Mouse (Mus musculus): ENCODE results near the gene Xaf1. TPM values are rescaled to one million over a fixed set of nuclear protein-coding genes. Genes with fewer than 3 reads are reported as not detected.

The Xaf1 gene
- total RNA-seq, 2 experiments from 2014 or later, result 16.7 to 19.0 TPM

DNA sequence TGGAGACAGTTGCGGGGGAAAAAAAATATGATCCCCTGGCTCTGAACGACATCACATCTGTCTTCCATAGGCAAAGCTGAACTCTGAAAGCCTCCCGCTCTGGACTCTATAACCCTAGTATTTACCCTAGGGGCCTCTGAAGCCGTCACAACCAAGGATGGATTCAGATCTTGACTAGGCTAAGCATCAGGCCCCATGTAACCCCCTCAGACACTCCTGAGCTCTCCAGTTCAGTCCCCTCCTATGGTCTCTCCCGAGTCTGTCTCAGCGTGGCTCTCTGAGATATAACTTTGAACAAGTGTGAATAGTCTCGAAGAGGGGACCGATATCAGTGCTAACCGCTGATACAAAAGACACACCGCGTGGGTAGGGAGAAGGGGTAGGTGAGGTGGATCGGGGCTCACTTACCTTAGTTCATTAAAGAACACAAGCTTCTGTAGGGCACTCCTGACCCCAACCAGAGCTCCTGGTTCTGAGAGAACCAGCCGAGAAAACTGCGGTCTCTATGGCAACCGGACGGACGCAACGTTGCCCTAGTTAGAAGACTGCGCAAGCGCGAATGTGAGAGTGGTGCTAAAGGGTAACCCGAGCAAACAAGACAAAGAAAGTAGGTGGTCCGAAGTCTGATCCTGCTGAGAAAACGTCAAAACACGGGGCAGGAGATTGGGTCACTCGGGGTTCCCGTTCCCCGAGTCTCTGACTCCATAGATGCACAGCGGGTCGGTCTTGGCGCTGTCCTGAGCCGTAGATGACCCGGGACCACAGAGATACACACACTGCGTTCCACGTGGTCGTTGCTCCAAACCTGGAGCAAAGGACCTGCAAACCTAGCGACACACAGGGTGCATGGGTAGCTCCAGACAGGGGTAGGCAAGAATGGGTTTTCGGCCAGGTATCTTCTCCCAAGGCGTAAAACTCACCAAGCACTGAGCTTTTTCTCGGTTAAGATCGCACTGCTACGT, 60.2 kb downstream of the Xaf1 start:
- DNase-seq (ENCODE audit: low spot score in 2 of 2), result peak; percentile 43 to 60

- DNase-seq (ENCODE audit: low spot score in 2 of 2), result no peak
These were observed 60.9 kb downstream of the Xaf1 start, which contains the start of gene Tekt1 for GRCm38 (mm10) chr11:72362347-72362741. Tekt1 (minus strand) TSS chr11:72362442.

Other genes starting within 250 kb of the Xaf1 start
- gene Pitpnm3, start 165.9 kb upstream of the Xaf1 start, total RNA-seq (2021), result 1 to 10 TPM; 3.3 to 7.6 TPM
- under 1 TPM; 0.70 to 0.76 TPM for gene Gm43951, start 94.8 kb upstream of the Xaf1 start, total RNA-seq (2021)
- 1 to 10 TPM; 5.6 to 6.6 TPM for gene 4933427D14Rik, start 94.2 kb upstream of the Xaf1 start, total RNA-seq (2021)
- gene Txndc17, start 94.1 kb upstream of the Xaf1 start, total RNA-seq (2021), result 10 to 100 TPM; 80.1 to 86.3 TPM
- gene Med31, start 86.0 kb upstream of the Xaf1 start, total RNA-seq (2021), result 10 to 100 TPM; 11.2 to 12.3 TPM
- not detected for gene Slc13a5, start 34.4 kb upstream of the Xaf1 start, total RNA-seq (2021)
- gene Fbxo39, start 12.8 kb downstream of the Xaf1 start, total RNA-seq (2021), result not detected
- under 1 TPM; 0.20 to 0.26 TPM for gene Tekt1, start 60.8 kb downstream of the Xaf1 start, total RNA-seq (2021)
- 1 to 10 TPM; 1.3 to 2.6 TPM for gene Smtnl2, start 110.1 kb downstream of the Xaf1 start, total RNA-seq (2021)
- 1 to 10 TPM in 1 of 2 experiments, under 1 TPM in 1; 0.80 to 3.4 TPM for gene Ggt6, start 133.9 kb downstream of the Xaf1 start, total RNA-seq (2021)
- 10 to 100 TPM; 75.1 to 86.3 TPM for gene Mybbp1a, start 139.7 kb downstream of the Xaf1 start, total RNA-seq (2021)
- 1 to 10 TPM; 2.7 to 3.7 TPM for gene Spns2, start 188.3 kb downstream of the Xaf1 start, total RNA-seq (2021)
- gene Spns3, start 248.9 kb downstream of the Xaf1 start, total RNA-seq (2021), result under 1 TPM in 1 of 2 experiments, not detected in 1; 0.22 TPM

Data from adrenal gland, adult 18-20 months (tissue).